Mouse (Mus musculus): ENCODE measurements at regions not wholly inside any gene's neighbourhood (a gene's known extent, or its start where the extent isn't known, plus 50 kb on each side); places are given as distances from the start of the nearest gene placed in this dataset.
"Not testable (repeated sequence)": the region's sequence is repeated elsewhere in the genome, so short reads cannot be mapped to it uniquely, and the experiment has no call there.

DNA sequence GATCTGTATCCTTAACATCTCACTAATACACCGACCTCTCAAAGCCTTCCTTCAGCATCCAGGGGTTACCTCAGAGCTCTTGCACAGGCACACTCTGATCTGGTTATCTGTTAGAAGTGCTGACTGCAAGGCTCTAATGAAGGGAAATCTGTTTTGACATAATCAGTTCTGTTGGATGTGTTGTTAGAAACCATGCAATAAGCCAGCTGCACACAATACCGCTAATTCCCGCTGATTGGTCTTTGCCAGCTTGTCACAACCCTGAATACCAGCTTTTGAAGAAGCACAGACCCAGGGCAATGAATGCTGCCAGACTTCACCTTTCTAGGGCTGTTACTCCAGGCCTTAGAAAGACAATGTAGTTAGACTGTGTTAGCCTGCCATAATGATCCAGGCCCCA, 613.7 kb upstream of the Rgmb start:
- no peak for TF ChIP-seq MAFK (IDR thresholded peaks at IDR 0.05; ENCODE audit: insufficient read depth, low read depth, low read length)
- DNase-seq (ENCODE audit: low read depth, low spot score), result no peak
- in situ Hi-C loops (cut with MboI; ENCODE audit: low sequenced_read_pairs in 2 of 2, unreplicated experiment in 2 of 2), result no loop called here
- Histone ChIP-seq H3K27ac (ENCODE audit: insufficient read depth, low read depth, low read length, poor library complexity, severe bottlenecking) (no peak overlapping the region), H3K9me3 (ENCODE audit: control insufficient read depth, insufficient read depth, low read depth, low read length) (no peaks in the 10 kb centered on the region), H3K9ac (ENCODE audit: insufficient read depth, low read depth, low read length, poor library complexity, severe bottlenecking) (no peak overlapping the region), H3K4me1 (ENCODE audit: control insufficient read depth in 2 of 2, insufficient read depth in 2 of 2, low read length in 2 of 2, poor library complexity in 1 of 2) (no peaks in the 10 kb centered on the region), H3K36me3 (ENCODE audit: control insufficient read depth, insufficient read depth, low read length, poor library complexity, severe bottlenecking) (no peaks in the 10 kb centered on the region), H3K4me3 (ENCODE audit: insufficient read depth in 1 of 2, low read depth in 1 of 2, low read length in 2 of 2, poor library complexity in 1 of 2, severe bottlenecking in 1 of 2) (no peak overlapping the region)

- H3K4me1 ChIP-seq (ENCODE audit: control insufficient read depth in 2 of 2, insufficient read depth in 2 of 2, low read length in 2 of 2, poor library complexity in 1 of 2), result no peaks in the 10 kb centered on the region
- DNase-seq (ENCODE audit: low read depth, low spot score), result no peak
- H3K9ac ChIP-seq (ENCODE audit: insufficient read depth, low read depth, low read length, poor library complexity, severe bottlenecking), result no peak overlapping the region
- in situ Hi-C loops (cut with MboI; ENCODE audit: low sequenced_read_pairs in 2 of 2, unreplicated experiment in 2 of 2), result no loop called here
- H3K9me3 ChIP-seq (ENCODE audit: control insufficient read depth, insufficient read depth, low read depth, low read length), result no peaks in the 10 kb centered on the region
- H3K4me3 ChIP-seq (ENCODE audit: insufficient read depth in 1 of 2, low read depth in 1 of 2, low read length in 2 of 2, poor library complexity in 1 of 2, severe bottlenecking in 1 of 2), result no peak overlapping the region
- TF ChIP-seq HCFC1 (IDR thresholded peaks at IDR 0.05; ENCODE audit: borderline replicate concordance, insufficient read depth, low read length), result no peak
- TF ChIP-seq ZNF384 (IDR thresholded peaks at IDR 0.05; ENCODE audit: low read depth, low read length), result no peak
- TF ChIP-seq CHD2 (IDR thresholded peaks at IDR 0.05; ENCODE audit: low read depth, low read length), result no peak
- no peak for TF ChIP-seq ZC3H11A (IDR thresholded peaks at IDR 0.05; ENCODE audit: borderline replicate concordance, low read depth, low read length)
- no peak for TF ChIP-seq MAFK (IDR thresholded peaks at IDR 0.05; ENCODE audit: insufficient read depth, low read depth, low read length)
- no peak overlapping the region for H3K27ac ChIP-seq (ENCODE audit: insufficient read depth, low read depth, low read length, poor library complexity, severe bottlenecking)
- no peaks in the 10 kb centered on the region for H3K36me3 ChIP-seq (ENCODE audit: control insufficient read depth, insufficient read depth, low read length, poor library complexity, severe bottlenecking)
Measured at GRCm38 (mm10) chr17:16395193-16395612, 564.4 kb upstream of the Rgmb start.

DNA sequence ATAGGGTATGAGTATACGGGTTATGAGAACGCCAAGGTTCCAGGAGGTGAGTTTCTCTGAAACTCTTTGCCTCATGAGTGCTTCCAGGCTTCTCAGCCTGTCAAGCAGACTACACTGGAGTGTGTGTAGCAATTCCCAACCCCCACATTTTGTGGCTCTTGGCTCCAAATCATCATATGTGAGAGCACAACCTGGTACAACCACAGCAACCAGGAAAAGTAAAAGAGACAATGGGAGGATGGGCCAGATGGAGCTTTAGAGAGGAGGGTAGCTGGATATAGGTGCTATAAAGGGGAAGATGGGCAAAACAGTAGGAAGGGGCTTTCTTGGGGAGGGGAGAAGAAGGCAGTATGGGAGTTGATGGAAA, 544.0 kb upstream of the Rgmb start:
- H3K9ac ChIP-seq (ENCODE audit: insufficient read depth, low read depth, low read length, poor library complexity, severe bottlenecking); in situ Hi-C loops (cut with MboI; ENCODE audit: low sequenced_read_pairs in 2 of 2, unreplicated experiment in 2 of 2); H3K9me3 ChIP-seq (ENCODE audit: control insufficient read depth, insufficient read depth, low read depth, low read length); DNase-seq (ENCODE audit: low read depth, low spot score); H3K4me3 ChIP-seq (ENCODE audit: insufficient read depth in 1 of 2, low read depth in 1 of 2, low read length in 2 of 2, poor library complexity in 1 of 2, severe bottlenecking in 1 of 2); H3K36me3 ChIP-seq (ENCODE audit: control insufficient read depth, insufficient read depth, low read length, poor library complexity, severe bottlenecking): not testable (repeated sequence)
- Histone ChIP-seq H3K27ac (ENCODE audit: insufficient read depth, low read depth, low read length, poor library complexity, severe bottlenecking) (peak overlapping the region; percentile 79), H3K4me1 (ENCODE audit: control insufficient read depth in 2 of 2, insufficient read depth in 2 of 2, low read length in 2 of 2, poor library complexity in 1 of 2) (peaks cover 1 to 12% of the 10 kb centered on the region in 2 experiments; a peak in 3 of 4 replicates)

GRCm38 (mm10) chr17:16374119-16374854, 543.4 kb upstream of the Rgmb start:
- H3K4me1 ChIP-seq (ENCODE audit: control insufficient read depth in 2 of 2, insufficient read depth in 2 of 2, low read length in 2 of 2, poor library complexity in 1 of 2), result peaks cover 1 to 12% of the 10 kb centered on the region in 2 experiments; a peak in 3 of 4 replicates
- in situ Hi-C loops (cut with MboI; ENCODE audit: low sequenced_read_pairs in 2 of 2, unreplicated experiment in 2 of 2); H3K4me3 ChIP-seq (ENCODE audit: insufficient read depth in 1 of 2, low read depth in 1 of 2, low read length in 2 of 2, poor library complexity in 1 of 2, severe bottlenecking in 1 of 2); H3K9ac ChIP-seq (ENCODE audit: insufficient read depth, low read depth, low read length, poor library complexity, severe bottlenecking); DNase-seq (ENCODE audit: low read depth, low spot score); H3K36me3 ChIP-seq (ENCODE audit: control insufficient read depth, insufficient read depth, low read length, poor library complexity, severe bottlenecking); H3K9me3 ChIP-seq (ENCODE audit: control insufficient read depth, insufficient read depth, low read depth, low read length): not testable (repeated sequence)
- peak overlapping the region; percentile 70; the same call in 1 of the 2 replicates for H3K27ac ChIP-seq (ENCODE audit: insufficient read depth, low read depth, low read length, poor library complexity, severe bottlenecking)

- TF ChIP-seq ZNF384 (IDR thresholded peaks at IDR 0.05; ENCODE audit: low read depth, low read length), result no peak
- no peak for TF ChIP-seq ZC3H11A (IDR thresholded peaks at IDR 0.05; ENCODE audit: borderline replicate concordance, low read depth, low read length)
- TF ChIP-seq HCFC1 (IDR thresholded peaks at IDR 0.05; ENCODE audit: borderline replicate concordance, insufficient read depth, low read length), result no peak
- TF ChIP-seq MAFK (IDR thresholded peaks at IDR 0.05; ENCODE audit: insufficient read depth, low read depth, low read length), result no peak
- TF ChIP-seq CHD2 (IDR thresholded peaks at IDR 0.05; ENCODE audit: low read depth, low read length), result no peak
- in situ Hi-C loops (cut with MboI; ENCODE audit: low sequenced_read_pairs in 2 of 2, unreplicated experiment in 2 of 2), result no loop called here
- DNase-seq (ENCODE audit: low read depth, low spot score), result no peak
- H3K4me3 ChIP-seq (ENCODE audit: insufficient read depth in 1 of 2, low read depth in 1 of 2, low read length in 2 of 2, poor library complexity in 1 of 2, severe bottlenecking in 1 of 2), result no peak overlapping the region
- no peaks in the 10 kb centered on the region for H3K36me3 ChIP-seq (ENCODE audit: control insufficient read depth, insufficient read depth, low read length, poor library complexity, severe bottlenecking)
- peak overlapping the region; percentile 12; the same call in 1 of the 2 replicates for H3K27ac ChIP-seq (ENCODE audit: insufficient read depth, low read depth, low read length, poor library complexity, severe bottlenecking)
- peaks cover 1 to 12% of the 10 kb centered on the region in 2 experiments; a peak in 3 of 4 replicates for H3K4me1 ChIP-seq (ENCODE audit: control insufficient read depth in 2 of 2, insufficient read depth in 2 of 2, low read length in 2 of 2, poor library complexity in 1 of 2)
- no peak overlapping the region for H3K9ac ChIP-seq (ENCODE audit: insufficient read depth, low read depth, low read length, poor library complexity, severe bottlenecking)
- no peaks in the 10 kb centered on the region for H3K9me3 ChIP-seq (ENCODE audit: control insufficient read depth, insufficient read depth, low read depth, low read length)
Measured at GRCm38 (mm10) chr17:16372976-16373375, 542.1 kb upstream of the Rgmb start.

All from ES-E14 (cell line).